Mouse (Mus musculus) left cerebral cortex, adult 11 months (tissue): Measurements from ENCODE around the gene Gm38431.
"Not testable (repeated sequence)": the region's sequence is repeated elsewhere in the genome, so short reads cannot be mapped to it uniquely, and the experiment has no call there.

ENCODE experiments used
- DNase-seq: peaks from one replicate; pipeline ENCODE4 v3.0.0; 2022; ENCODE audit warnings: low spot score

Gm38431 gene

DNA sequence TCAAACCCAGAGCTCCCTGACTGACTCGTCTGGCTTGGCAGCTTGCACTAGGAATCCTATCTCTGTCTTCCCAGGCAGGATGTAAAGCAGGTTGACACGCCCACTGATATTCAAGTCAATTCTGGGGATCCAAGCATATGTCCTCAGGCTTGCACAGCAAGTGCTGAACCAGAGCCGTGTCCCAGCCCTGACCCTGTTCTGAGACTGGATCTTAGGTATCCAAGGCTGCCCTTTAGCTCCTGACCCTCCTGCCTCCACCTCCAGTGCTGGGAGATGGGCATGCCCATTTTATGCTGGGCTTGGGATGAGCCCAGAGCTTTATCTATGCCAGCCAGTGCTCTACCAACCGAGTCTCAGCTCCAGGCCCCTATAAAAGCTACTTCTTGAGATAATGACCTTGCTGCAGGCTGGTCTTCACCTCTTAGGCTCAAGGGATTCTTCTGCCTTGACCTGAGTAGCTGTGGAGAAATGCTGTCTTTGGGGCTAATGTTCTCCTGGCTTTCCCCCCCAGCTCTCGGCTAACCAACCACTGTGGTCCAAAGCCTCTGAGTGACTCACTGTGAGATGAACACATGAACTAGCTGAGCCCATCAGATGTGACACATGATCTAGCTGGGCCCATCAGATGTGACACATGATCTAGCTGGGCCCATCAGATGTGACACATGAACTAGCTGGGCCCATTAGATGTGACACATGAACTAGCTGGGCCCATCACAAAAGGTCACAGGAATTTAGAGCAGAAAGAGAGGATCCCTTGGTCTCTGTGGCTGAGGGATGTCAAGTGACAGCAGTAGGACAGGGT lies 14.2 kb upstream of the Gm38431 start:
- DNase-seq: peak; percentile 24

DNA sequence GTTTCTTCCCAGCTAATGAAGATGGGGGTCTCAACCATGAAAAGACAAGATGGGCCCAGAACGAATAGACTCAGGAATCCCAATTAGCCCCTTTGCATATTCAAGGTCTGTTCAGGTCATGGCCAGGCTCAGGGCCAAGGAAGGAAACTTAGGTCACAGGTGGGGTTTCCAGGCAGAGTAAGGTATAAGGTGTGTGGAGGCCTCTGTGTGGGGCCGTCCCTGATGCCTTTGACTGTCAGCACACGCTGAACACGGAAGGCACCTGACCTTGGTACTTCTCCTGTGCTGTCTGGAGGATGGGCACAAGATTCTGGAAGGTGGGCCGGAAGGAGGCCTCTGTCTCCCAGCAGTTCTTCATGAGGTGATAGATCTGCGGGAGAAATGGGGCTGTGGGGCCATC lies 13.0 kb upstream of the Gm38431 start:
- no peak for DNase-seq

DNA sequence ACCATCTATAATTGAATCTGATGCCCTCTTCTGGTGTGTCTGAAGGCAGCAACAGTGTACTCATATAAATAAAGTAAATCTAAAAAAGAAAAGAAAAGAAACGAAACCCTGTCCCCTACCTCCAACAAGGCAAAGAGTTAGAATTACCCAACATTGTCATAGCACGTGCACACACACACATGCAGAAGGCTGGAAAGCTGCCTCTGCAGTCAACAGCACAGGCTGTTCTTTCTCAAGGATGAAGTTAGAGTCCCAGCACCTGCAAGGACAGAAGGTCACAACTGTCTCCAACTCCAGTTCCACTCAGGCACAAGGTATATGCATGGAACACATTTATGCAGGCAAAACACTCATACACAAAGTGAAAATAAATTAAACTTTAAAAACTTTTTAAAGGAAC lies 10.3 kb upstream of the Gm38431 start:
- DNase-seq: no peak

DNA sequence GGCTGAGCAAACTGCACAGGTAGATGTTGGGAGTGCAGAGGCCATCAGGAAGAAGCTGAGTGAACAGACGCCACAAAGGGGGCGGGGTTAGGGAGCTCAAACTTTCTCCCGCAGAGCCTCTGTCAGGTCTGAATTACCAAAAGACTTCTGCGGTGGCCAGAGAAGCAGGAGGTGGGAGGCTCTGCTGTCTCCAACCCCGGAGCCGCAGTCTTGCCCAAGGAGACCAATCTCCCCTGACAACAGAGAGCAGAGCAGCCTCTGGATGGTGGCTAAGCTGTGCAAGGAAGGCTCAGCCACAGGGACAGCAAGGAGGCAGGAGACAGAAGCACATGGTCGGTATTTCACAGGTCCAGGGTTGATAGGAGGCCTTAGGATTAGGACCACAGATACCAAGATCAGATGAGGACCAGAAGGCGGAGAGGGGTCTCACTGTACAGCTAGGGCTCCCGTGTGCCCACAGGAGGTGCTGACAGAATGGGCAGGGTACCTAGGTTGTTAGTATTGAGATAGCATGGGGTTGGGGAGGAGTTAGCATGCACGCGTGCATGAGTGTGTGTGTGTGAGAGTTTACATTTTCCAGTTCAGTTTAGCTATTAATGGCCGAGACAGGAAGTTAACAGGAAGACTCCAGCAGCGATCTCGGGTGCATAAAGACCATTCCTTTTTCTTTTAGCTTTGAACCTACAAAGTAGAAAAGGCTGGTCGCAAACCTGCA lies 8.8 kb upstream of the Gm38431 start:
- DNase-seq: no peak

DNA sequence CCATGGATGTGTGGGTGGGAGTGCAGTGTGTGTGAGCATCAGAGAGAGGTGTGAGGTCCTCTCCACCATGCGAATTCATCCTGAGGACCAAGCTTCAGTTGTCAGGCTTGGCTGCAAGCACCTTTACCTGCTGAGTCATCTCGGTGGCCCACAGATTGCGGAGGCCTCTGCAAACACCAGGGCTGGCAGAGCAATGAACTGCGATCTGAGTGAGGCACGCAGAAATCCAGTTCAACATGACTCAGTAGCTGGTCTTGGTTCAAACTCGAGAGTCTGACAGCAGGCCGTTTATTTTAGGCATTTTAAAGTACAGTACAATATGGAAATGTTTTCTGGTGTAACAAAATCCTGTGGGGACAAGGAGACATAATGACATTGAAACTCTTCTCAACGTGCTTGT lies 6.0 kb upstream of the Gm38431 start:
- DNase-seq: peak; percentile 62

DNA sequence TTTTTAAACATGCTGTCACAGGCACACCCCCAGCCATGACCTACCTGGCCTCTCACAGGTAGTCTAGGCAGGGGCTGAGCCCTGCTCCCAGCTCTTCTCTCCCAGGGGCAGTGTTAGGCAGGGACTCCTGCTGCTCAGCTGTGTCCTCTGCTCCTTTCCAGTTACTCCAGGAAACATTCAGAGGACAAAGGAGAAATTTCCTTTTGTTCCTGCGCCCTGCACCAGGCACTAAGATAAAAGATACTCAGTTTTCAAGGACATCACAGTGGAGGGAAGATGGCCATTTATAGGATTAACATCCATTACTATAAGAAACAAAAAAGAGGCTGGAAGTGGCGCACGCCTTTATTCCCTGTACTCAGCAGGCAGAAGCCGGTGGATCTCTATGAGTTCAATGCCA lies 4.2 kb upstream of the Gm38431 start:
- no peak for DNase-seq

DNA sequence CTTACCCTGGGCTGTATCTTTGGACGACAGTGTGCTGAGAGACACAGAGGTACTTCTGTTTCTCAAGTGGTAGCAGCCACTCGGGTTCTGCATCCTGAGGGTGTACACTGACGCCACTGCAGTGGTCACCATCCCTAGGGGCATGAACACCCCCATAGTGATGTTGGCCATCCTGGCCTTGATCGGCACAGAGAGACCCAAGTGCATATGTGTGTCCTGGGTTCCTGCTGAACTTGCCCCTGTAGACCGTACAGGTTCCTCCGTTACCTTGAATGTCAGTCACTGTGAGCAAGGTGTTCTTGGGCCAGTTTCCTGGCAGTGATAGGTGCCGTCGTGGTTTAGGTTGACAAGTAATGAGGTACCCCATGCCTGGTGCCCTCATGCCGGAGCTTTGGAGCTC lies 1.6 kb upstream of the Gm38431 start:
- no peak for DNase-seq

DNA sequence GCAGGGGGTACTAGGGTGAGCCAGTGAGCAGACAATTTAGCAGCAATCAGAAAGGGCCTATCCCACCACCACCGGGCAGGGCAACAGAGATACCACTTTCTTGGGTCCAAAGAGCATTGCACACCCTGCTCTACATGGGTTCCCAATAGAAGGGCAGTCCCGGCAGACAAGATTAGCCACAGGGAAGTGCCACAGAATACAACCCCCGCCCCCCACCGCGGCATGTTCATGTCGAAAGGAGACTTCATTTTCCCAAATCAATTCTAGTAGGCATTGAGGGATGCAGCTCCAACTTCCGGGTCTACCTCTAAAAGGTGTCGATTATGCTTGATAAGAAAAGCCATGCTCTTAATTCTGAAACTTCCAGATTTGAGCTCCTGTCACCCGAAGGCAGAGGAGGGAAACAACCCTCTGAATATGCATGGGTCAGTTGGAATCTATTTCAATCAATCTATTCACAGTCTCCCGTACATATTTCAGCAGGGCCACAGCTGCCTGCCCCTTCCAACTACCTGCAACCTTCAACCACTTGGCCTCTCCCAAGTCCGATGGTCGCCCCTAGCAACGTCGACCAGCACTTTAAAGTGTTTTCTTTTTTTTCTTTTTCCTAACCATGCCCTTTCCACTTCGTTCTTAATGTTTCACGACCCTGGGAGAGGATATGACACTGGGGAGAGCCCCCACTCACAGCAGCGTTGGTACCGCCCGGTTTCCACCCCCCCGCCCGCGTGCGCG lies 658 bp downstream of the Gm38431 start:
- DNase-seq: no peak

DNA sequence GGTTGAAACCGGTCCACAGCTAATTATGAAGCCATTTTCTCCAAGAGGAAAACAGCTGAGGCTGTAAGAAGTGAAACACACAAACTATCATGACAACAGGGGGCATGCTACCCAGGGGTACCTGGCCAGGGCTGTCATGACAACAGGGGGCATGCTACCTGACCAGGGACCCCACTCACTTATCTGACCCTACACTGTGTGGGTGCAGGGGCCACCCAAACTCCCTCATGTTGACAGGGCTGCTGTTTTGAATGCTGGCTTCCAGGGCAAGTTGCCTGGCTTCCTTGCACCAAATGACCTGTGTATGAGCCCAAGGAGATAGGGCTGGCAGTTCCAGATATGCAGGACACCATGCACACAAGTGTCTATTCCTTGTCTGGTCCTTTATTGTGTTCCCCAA lies 1.3 kb downstream of the Gm38431 start:
- DNase-seq: no peak

DNA sequence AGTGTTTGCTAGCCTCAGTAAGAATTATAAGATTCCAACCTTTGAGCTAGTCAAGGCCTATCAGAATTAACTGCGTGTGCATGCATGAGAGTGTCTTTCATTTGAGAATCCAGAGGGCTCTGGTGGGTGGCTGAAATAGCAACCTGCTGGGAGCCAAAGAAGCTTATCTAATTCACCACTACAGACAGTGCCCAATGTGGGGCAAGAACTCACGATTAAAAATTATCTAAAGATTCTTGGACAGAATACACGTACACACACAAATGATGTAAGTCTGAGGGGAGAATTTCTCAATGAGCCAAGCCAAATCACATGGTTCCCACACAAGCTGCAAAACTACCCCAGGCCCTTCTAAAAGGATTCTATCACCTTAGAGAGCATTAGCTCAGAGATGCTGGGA lies 8.5 kb downstream of the Gm38431 start:
- DNase-seq: no peak

DNA sequence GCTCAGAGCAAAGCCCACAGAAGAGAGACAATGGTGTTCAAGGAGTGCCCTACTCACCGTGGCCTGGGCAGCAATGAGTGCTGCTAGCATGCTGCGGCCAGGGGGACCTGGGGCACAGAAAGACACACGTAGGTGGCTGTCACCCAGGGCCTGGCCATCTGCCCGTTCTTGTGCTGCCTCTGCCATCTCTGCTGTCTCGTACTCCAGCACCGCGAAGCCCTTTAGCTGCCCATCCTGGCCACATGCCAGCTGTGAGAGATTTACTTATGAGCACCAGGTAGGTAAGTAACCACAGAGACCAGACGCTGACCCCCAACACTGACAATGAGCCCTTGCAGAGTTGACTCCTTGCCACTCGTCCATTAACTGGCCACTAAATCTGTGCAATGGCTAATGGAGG lies 10.7 kb downstream of the Gm38431 start:
- no peak for DNase-seq

DNA sequence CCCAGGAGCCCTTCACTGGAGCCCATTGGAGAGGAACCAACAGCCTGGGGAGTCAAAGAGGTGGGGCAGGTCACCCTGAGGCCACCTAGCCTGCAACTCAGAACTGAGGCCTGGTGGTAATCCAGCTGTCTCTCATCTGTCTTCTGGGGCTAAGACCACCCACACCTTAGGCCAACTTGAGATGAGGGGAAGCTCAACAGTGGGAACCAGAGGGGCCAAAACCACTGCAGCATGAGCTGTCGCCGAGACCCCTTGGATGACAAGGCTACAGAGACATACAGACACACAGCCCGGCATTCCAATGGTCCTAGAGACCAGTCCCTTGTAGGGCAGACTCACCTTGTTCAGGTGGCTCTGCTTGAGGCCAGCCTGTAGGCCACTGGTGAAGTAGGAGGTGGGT lies 16.2 kb downstream of the Gm38431 start:
- no peak for DNase-seq

DNA sequence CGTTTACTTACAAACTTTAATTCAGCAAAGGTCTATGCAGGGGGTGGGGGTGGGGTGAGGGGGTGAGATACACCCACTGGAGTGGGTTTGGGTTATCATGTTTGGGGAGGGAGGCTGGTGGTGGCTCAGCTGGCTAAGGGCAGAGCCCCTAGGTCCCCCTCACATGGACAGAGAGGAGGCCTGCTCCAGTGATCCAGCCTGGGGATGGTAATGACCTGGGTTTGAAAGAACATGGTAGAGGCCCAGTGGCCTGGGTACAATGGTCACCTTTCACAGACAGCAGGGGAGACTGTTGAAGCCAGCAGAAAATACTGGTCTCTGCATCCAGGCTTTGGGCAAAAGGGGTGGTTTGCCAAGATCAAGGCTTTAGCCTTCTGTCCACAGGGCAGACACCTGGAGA lies 17.6 kb downstream of the Gm38431 start:
- no peak for DNase-seq

DNA sequence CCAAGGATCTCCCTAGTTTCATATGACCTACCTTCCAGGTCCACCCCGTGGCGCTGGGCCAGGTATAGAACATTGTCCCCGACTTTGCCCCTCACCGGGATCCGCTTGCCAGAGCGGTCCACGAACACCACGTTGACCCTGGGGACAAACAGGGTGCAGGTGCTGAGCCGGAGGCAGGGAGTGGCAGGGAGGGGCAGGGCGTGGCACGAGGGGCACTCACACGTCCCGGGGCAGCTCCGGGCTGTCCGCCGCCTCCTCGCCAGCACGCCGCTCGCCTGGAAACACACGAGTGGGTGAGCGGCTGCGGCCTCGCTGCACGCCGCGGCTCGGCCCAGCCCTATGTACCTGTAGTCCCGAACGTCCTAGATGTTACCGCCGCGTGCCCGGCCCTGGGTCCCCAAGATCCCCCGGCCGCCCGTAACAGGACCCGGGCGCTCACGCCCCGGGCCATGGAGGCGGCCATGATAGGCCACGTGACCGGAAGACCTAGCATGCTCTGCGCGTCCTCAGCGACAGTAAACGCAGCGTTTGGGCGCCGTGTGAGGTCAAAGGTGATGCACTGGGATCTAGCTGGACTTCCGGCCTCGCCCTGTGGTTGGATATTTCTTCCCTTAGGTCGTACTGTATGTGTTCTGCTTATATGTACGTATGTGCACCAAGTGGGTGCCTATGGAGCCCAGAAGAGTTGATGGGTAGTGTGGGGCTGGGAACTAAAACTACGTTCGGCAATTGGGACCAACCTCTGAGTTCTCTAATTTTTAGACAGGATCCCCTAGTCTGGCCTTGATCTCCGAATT lies 18.6 kb downstream of the Gm38431 start, which contains the start of the genes Gm49373 and Fdx1l:
TSS of gene Gm49373 (minus strand) at position 53 of the 797 bp plus-strand sequence.
TSS of gene Fdx1l (minus strand) at position 571 of the 797 bp plus-strand sequence.
- DNase-seq: peak; percentile 89

DNA sequence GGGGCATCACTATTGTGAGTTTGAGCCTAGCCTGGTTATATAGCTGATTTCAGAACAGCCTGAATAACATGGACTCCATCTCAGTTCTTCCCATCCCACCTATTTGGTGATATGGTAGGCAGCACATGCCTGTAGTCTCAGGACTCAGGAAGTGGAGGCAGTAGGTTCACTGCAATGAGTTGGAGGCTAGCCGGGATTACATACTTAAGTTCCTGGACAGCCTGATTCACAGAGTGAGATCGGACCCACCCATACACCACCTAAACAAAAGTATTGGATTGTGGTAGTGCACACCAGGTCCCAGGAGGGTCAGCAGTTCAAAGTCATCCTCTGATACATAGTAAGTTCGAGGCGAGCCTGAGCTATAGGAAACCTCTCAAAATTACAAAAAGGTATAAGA lies 19.2 kb downstream of the Gm38431 start:
- DNase-seq: no peak

DNA sequence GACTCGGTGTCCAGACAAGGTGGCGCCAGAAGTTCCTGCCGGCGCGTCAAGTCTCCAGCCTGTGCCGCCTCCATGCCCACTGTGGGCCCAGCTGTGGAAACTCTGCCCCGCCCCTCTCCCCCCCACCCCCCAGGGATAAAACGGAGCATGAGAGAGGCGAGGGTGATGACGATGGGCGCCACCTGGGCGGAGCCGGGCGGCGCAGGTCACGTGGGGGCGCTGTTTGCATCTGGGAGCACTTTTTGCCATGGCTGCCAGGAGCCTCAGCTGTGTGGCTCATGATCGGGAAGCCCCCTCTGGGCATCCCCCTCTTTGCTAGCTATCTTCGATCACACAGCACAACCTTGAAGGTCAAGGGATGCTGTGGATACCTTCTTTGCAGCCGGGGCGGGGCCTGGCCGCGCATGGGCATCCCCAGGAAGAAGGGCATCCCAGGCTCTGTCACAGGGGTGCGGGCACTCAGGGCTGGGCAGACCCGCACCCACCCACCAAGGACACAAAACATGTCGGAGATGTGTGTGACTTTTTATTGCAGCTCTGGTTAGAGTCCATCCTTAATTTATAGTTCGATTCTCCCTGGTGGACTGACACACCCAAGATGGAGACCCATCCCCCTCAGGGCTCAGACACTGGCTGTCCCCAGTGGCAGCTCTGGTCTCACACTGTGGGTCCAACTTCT lies 24.7 kb downstream of the Gm38431 start, which contains the start of gene Zglp1:
TSS of gene Zglp1 (minus strand) at position 88 of the 679 bp plus-strand sequence.
- no peak for DNase-seq

DNA sequence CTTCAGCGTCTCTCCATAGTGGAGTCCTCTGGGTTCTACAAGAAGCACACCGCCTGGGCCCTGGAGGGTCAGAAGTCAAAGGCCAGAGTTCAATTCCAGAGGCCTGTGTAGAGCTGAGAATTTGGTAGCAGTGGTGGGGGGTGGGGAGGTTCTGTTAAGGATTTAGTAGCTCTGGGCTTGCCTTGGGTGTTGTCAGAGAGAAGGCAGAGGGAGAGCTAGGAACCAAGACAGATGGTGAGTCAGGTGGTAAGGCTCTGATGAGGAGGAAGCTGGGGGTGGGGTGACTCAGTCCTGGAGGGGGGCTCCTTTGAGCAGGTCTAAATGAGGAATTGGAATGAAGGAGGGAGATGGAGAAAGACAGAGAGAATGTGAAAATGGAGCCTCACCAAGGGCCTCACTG lies 28.9 kb downstream of the Gm38431 start:
- DNase-seq: peak; percentile 49

DNA sequence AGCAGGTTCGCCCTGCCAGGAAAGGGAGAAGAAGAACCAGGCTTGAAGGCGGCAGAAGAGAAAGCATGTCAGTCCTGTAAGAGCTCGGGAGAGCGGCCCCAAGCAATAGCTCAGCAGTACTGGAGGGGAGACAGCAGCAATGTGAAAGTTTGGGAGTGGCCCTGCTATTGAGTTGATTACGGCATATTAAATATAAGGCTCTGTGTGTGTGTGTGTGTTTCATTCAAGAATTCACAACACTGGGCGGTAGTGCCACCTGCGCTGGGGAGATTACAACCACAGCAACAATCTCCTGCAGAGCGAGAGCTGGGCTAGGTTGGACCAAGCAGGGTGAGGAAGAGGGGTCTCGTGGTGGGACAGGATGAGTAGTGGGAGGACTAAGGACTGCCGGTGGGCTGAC lies 40.2 kb downstream of the Gm38431 start:
- DNase-seq: no peak

DNA sequence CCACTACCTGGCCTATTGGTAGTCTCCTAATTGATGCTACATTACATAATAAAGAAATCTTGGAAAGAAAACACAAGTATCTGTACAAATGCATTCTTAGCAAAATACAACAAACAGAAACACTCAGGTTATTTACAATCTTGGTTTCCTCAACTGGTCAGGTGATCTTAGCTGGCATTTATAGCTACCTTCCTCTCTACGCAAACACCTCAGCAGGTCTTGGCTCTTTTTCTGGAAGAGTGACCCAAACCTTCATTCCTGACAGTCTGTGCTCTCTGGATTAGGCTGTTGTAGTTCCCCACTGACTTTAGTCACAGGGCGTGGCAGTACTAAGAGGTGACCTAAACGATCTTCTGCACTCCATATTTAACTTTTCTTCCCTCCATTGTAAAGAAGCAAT lies 46.6 kb downstream of the Gm38431 start:
- no peak for DNase-seq

DNA sequence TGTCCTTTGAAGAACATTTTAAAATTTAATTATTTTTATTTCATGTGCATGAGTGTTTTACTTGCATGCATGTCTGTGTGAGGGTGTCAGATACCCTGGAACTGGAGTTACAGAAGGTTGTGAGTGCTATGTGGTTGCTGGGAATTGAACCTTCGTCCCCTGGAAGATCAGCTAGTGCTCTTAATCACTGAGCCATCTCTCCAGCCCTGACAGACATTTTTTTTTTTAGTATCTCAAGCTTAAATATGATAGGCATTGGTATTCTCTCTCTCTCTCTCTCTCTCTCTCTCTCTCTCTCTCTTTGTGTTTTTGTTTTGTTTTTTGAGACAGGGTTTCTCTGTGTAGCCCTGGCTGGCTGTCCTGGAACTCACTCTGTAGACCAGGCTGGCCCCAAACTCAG lies 47.0 kb downstream of the Gm38431 start:
- DNase-seq: not testable (repeated sequence)

DNA sequence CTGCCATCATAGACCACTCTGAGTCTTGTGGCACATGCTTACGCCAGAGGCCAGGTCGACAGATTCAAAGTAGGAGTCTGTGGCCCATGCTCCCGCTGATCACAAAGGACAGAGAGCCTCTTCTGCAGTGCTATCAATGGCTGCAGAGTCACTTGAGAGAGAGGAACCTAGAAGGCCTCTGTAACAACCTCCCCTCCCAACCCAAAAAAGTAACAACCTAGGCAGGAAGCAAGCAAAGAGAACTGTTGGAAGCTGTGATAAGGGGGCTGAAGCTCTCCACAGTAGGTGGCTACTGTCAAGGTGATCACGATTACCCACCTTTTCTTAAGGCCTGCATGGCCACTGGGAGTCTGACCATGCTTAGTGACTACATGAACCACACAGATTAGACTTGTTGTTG lies 48.2 kb downstream of the Gm38431 start:
- no peak for DNase-seq
